Mouse (Mus musculus): ENCODE results near the gene Arhgap17.

Arhgap17 gene

GRCm38 (mm10) chr7:123283826-123284225, 85.9 kb downstream of the Arhgap17 start:
- no peak for DNase-seq (ENCODE audit: low spot score)

DNA sequence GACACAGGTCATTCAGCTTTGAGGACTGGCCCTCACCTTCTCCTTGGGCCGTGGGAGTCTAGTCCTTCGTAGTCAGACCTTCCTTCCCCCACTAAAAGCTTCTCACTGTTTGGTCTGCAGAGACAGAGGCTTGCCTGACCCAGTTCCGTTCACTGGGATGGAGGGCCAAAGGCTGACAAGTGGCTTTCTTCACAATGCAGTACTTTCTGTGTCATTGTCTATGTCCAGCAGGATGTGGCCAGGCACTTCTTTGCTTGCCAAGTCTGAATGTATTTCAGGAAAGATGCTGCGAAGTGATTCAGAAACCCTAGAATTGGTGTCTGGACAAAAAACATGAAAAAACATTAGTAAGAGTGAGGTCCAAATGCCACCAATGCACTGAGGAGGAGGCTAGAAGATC, 89.9 kb downstream of the Arhgap17 start:
- DNase-seq (ENCODE audit: low spot score), result no peak

DNA sequence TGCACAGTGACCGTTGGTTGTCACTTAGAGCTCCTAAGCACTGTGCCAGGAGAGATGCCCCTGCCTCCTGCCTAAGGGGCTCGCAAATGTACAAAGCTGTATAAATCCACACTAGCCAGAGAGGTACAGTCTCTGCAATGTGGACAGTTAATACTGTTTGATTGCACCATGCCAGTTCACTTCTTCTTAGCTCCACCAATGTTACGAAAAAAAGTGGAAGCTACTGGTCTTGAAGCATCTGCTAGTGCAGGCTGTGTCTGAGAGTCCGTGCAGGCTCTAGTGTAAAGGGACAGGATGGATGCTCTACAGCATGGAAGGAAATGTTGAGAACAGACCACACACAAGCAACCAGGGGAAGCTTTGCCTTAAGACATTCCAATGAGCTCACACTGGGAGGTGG, 93.1 kb downstream of the Arhgap17 start:
- no peak for DNase-seq (ENCODE audit: low spot score)

DNA sequence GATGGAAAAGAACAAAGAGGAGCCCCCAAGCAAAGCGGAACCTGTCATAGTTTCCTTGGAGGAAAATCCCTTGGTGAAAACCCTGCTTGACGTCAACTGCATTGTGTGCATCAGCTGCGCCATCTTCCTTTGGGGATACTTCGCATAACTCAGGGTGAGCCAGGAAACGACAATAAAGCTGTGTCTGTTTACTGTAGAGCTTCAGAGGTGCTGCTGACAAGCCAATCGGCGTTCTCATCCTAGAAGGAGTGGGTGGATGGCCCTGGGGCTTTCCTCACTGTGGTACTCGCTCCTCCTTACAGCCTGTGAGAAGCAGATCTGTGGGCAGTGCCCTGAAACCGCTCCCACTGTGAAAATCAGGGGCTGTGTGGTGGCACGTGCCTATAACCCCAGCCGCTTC, 96.7 kb downstream of the Arhgap17 start:
- no peak for DNase-seq (ENCODE audit: low spot score)

DNA sequence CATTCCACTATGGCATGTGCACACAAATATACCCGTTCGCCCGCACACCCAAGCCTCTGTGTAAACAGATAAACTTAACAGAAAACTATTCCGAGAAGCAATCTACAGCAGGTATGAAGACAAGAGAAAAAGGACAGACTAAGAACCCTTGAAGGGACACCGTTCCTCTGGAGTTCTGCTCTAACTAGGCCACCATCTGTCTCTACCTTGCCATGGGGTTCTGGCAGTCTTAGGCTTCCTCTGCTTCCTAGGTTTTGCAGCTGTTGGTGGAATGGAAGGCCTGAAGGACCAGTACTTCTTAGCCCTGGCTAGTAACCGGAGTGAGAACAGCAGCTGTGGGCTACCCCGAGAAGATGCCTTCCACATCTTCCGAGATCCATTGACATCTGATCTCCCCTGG, 111.6 kb downstream of the Arhgap17 start:
- no peak for DNase-seq (ENCODE audit: low spot score)

- DNase-seq (ENCODE audit: low spot score), result no peak
Measured at GRCm38 (mm10) chr7:123254196-123254970, 115.3 kb downstream of the Arhgap17 start.

GRCm38 (mm10) chr7:123253396-123253795, 116.3 kb downstream of the Arhgap17 start:
- no peak for DNase-seq (ENCODE audit: low spot score)

DNA sequence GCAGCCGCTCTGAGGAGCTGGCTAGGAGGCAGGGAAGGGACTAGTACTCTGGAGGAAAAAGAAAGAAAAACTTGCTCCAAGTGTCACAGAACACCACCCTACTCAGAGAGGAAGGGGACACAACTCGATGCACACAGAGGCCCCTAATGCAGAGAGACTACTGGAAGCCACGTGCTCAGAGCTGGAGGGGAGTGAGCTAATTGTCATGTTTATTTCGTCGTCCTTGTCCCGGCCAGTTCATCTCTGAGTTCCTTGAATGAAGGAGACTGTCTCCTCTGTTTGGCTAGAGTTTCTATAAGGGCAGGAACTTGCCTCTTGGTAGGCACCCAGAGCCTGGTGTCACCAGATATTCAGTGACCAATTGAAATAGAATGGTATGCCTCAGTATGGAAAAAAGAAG, 118.4 kb downstream of the Arhgap17 start:
- DNase-seq (ENCODE audit: low spot score), result no peak

DNA sequence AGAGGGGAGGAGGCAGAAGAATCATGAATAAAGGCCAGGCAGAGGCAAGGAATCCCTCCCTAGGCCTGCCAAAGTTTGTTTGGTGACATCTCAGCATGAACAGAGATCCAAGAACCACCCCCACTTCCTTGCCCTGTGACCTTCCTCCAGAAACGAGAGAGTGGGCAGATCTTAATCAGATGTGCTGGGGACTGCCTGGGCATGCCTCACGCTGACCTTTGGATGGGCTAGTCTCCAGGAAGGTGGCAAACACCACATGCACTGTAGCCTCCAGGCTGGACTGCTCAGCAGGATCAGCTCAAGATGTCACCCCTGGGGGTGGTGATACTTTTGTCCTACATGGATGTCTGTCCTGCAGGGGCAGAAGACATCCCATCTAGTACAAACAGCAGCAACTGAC, 121.5 kb downstream of the Arhgap17 start:
- no peak for DNase-seq (ENCODE audit: low spot score)

- DNase-seq (ENCODE audit: low spot score), result no peak
Measured at GRCm38 (mm10) chr7:123246504-123247084, 123.1 kb downstream of the Arhgap17 start.

- no peak for DNase-seq (ENCODE audit: low spot score)
Measured at GRCm38 (mm10) chr7:123244833-123245232, 124.9 kb downstream of the Arhgap17 start.

- no peak for DNase-seq (ENCODE audit: low spot score)
Measured at GRCm38 (mm10) chr7:123242241-123242640, 127.5 kb downstream of the Arhgap17 start.

GRCm38 (mm10) chr7:123240064-123240463, 129.7 kb downstream of the Arhgap17 start:
- no peak for DNase-seq (ENCODE audit: low spot score)

DNA sequence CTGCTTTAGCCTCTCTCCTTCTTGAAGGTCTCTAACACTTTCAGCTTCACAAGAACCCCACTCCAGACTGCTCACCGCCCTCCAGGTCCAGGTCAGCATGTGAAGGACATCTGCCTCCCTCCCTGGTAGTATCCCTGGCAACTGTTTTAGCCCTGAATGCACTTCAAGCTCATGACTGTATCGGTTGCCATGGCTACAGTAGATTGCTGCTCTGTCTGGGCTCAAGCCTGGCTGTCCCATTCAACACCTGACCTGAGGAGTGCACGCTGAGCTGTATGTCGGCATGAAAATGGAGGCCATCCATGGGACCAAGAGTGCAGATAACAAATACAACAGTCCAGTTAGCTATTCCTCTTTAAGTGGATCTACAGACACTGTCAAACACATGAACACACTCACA, 131.1 kb downstream of the Arhgap17 start:
- peak; percentile 11 for DNase-seq (ENCODE audit: low spot score)

DNA sequence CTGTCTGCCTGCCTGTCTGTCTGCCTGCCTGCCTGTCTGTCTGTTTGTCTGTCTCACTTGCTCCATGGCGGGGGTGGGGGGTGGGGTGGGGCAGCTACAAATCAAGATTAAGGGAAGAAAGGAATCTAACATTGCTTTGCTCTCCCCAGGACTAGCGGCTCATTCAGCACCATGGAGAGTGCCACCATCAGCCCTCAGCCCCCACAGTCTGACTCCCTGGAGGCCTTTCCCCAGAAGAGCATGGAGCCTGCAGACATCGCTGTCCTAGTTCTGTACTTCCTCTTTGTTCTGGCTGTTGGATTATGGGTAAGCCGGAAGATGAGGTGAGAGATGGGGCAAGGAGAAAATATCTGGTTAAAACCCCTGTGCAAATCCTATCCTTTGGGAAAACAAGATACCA, 134.3 kb downstream of the Arhgap17 start:
- peak; percentile 69 for DNase-seq (ENCODE audit: low spot score)
